Mouse (Mus musculus): ENCODE results near the gene Dlg2.

The Dlg2 gene

DNA sequence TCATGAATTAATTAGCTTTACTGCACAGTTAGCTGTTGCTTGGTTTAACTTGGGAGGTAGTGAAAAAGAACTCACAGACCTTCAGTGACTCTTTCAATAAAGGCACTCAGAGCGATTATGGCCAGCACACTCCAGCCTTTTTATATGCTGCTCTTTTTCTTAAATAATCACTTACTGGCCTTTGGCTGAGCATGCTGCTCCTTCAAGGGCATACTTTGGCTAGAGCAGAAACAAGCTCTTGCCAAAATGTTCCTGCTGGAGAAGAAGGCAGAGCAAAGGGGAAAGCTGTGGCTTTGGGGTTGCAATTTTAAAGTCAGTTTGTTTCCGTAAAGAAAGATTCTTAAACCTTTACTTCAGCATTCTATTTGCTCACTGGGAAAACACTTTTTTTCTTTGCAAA, 1308.1 kb downstream of the Dlg2 start:
- DNase-seq (ENCODE audit: low spot score), result no peak

DNA sequence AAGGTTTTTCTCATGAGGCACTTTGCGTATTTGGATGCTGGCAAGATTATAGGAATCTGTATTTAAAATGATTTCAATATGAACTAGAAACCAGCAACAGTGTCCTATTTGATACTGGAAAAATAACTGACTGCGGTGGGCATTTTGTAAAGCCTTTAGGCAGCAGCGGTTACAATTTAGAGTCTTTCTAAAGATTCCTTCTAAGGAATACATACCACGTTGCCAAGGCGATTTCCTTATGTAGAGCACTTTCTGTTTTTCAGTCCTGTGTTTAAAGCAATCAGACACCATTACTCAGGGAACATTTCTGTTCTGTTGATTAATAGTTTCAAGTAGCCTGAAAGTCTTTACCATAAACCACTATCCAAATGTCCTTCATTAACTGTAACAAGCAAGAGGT, 1309.0 kb downstream of the Dlg2 start:
- DNase-seq (ENCODE audit: low spot score), result no peak

DNA sequence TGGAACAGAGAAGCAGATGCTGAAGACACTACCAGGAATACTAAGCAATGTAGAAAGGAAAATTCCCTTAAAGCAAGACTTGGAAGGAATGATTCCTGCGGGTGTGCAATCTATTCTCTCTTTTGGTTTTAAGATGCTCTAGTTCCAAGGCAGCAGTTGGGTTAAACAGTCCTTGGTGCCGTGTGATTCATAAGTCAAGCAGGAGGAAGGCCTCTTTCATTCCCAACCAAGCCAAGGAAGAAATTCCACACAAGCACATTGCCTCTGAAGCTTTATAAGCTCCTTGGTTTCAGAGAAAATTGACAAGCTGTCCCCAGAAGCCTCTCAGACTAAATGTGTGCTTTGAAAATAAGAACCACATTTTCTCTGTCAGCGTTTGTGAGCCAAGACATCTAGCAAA, 1309.4 kb downstream of the Dlg2 start:
- DNase-seq (ENCODE audit: low spot score), result no peak

DNA sequence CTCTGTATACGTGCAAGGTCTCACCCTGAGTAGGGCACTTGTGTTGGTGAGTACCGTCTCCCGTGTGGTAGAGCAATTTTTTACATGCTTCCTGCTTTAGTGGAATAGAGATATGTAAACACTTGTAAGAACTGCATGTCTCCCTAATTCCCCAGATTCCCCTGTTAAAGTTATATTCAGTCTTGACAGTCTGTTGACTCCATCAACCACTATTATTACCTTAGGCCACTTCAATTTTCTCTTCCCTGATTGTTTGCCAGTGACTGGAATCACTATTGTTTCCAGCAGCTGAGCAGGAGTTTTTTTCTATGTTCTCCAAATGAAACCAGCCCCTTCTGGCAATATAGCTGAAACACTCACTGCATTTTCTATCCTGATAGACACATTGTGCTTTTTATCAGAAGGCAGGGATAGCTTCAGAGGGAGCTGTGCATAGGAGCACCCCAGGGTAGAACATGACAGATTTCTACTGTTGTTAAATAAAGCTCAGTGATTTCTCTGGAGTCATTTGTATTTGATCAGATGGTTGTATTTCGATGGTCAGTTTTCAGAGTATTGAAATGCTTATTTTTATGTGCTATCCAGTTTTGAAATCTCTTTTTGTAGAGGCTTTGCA, 1314.6 kb downstream of the Dlg2 start:
- no peak for DNase-seq (ENCODE audit: low spot score)

DNA sequence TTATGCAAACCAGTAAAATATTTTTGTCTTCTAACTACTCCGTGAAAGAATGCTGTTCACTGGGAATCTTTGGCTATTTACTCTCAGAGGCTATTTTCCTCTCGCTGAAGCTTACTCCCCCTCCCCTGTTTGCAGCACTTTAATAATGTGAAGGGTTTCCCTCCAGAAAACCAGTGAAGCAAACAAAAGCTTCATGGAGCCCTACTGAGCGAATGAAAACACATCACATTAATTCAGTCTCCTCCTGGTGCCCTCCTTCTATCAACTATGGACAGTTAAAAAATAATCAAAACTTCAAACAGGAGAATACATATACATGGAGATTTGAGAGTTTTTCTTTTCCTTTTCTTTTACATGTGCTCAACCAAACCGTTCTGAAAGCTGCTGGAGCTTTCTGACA, 1330.2 kb downstream of the Dlg2 start:
- DNase-seq (ENCODE audit: low spot score), result no peak

DNA sequence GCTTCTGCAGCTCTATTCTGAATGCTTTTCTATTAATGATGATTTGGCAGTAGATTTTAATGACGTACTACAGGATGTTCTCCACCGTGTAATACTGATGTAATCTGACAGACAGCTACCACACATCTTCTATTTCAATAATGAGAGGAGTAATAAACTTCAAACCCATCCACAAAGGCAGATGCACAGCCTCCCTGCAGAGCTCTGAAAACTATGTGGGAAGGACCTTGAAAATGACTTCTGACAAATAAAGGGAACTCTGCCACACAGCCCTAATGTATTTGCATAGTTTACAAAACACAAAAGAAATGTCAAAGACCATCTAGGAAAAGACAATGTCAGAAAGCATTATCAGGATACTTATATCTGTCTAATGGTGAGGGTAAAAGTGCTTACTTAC, 1334.3 kb downstream of the Dlg2 start:
- no peak for DNase-seq (ENCODE audit: low spot score)

DNA sequence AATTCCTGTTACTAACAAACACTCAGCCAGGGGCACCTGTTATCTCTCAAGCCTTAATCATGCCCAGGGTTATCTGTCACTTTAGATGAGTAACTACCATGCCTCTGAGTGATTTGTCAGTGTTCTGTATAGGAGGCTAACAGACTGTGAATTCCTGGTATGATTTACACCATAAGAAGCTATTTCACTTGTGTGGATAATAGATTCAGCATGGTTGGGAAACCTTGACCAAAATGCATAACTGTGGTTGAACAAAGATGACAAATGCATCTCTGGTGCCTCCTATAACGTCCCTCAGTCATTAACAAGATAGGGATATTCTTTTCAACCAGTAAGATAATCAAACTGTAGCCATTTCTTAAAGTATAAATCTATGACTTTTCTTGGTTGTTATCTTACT, 1341.5 kb downstream of the Dlg2 start:
- no peak for DNase-seq (ENCODE audit: low spot score)

DNA sequence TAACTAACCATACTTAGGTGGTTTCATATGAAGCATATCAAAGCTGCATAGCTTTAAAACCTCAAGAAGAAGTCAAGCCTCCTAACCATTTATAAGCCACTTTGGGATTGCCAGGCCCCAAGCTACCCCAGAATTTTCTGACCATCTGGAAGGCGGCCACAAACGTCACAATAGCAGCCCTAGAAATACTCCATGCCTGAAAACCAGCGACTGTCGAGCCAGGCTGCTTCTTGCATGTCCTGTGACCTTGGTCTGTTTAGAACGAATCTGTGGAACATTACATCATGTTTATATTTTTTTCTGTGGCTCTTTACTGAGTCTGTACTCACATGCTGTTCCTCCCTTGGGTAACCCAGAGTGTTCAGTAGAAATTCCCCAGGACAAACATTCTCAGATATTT, 1355.7 kb downstream of the Dlg2 start:
- no peak for DNase-seq (ENCODE audit: low spot score)

DNA sequence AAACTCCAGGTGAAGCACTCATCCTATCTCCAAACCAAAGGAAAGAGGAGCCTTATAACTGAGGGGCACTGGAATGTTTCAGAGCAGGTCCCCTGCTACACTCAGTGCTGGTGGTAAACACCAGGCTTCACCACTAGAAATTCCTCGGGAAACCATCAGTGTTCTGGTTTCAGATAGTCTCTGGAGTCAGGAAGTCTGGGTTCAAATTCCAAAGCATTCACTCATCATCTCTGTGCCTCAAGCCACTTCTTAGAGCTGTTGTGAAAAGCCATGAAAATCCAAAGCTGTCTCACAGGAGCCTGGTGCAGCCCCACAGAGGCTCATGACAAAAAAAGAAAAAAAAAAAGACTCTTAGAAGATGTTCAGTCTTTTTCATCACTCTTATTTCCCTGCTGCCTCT, 1369.3 kb downstream of the Dlg2 start:
- DNase-seq (ENCODE audit: low spot score), result no peak

DNA sequence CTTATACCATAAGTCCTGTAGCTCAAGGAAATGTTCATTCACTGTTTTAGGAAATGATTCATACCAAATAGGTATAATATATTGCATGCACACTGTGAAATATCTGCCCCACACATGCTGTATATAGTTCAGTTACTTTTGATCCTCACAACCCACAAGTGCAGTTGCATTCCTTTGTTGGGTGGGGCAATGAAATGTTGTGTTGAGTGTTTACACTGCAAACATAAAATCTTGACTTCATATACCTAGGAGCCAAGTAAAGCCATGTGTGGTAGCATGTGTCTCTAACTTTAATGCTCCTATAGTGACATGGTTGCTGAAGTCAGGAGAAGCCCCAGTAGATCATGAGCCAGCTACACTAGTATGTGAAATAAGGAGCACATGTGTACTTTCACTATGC, 1372.9 kb downstream of the Dlg2 start:
- DNase-seq (ENCODE audit: low spot score), result no peak

DNA sequence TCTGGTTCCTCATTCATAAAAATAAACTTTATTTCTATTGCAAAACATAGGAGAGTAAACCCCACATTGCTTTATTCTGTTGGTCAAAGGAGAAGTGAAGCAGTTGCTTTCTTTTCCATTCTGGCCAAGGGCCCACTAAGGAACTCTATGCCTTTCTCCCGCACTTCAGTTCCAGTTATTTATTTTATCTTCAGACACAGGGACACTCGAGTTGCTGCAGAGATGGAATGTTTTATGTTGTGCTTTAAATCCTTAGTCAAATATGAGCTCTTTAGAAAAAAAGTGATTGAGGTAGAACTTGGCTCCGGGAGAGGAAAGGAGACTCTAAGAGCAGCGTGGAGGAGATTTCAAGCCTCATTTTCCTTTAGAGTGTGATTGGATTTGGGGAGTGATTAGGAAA, 1377.2 kb downstream of the Dlg2 start:
- no peak for DNase-seq (ENCODE audit: low spot score)

DNA sequence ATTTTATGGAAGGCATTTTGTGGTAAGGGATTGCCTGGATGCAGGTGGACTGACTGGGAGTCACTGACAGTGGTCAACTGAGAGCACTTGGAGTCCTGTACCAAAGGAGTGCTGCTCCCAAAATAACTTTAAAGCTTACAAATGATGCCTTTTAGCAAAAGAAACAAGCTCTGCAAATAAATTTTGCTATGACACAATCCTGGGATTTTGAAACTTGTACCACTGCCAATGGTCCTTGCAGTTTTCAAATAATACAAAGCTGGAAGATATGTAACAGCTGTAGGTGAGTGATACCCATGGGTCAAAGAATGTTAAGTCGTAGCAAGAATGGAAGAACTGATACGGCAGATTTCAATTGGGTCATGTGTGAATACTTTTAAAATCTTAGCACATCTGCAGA, 1380.5 kb downstream of the Dlg2 start:
- no peak for DNase-seq (ENCODE audit: low spot score)

DNA sequence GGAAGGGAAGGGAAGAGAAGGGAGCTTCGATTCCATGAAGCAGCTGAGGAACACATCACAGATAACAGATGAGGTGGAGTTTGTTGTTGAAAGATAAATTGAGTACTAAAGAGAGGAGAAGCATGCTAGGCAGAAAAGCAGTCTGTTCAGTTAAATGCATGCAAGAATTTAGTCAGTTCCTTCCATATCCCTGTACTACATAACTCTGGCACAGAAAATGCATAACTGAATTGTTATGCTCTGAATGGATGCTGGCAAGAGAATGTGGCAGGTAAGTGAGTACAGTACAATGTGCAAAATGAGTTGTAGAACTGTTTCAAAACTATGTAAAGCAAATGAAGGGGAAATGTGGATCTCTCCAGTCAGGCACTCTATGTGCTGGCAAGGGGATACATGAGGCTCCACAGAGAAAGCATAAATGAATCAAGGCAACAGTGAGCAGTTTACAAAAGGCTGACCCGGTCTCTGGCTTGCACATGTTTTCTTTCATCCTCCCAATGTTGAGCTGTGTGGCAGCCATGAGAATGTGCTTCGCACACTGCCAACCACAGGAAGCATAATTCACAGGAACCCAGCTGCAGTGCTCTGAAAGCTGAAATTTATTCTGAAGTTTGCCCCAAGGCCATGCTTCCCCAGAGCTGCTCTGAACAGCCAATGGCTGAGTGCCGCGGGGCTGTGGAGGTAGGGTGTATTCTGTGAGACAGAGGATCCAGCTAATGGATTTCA, 1386.5 kb downstream of the Dlg2 start:
- DNase-seq (ENCODE audit: low spot score), result no peak

DNA sequence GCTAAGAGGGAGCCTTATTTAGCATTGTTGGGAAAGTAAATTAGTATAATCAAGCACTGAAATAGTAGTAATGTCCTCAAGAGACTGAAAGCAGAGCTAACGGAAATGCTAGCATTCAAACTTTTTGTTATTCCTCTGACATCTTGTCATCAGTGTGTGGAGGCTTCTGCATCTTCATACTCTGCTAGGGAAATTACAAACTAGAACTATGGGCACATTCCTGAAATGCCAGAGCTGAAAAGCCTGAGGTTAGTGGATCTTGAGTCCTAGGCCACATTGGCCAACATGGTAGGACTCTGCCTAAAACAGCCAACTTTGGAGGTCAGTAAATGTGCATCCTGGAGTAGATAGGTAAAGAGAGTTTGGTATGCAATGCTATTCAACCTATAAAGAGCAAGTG, 1392.4 kb downstream of the Dlg2 start:
- DNase-seq (ENCODE audit: low spot score), result no peak

DNA sequence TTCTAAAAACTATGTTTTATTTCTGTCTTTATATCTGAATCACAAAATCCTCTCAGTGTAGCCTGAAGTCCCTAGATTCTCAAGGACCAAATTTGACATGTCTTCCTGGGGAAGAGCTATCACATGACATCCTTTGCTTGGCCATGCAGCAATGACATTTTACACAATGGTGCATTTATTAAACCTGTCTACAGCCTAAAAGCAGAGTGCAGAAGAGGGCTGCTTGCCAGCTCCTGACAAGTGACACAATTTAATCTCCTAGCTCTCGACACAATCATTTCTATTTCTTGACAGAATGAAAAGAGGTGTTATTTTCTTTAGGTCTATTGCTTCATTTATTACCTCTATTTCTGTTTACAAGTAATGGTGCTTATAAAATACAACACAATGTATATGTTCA, 1400.4 kb downstream of the Dlg2 start:
- no peak for DNase-seq (ENCODE audit: low spot score)

DNA sequence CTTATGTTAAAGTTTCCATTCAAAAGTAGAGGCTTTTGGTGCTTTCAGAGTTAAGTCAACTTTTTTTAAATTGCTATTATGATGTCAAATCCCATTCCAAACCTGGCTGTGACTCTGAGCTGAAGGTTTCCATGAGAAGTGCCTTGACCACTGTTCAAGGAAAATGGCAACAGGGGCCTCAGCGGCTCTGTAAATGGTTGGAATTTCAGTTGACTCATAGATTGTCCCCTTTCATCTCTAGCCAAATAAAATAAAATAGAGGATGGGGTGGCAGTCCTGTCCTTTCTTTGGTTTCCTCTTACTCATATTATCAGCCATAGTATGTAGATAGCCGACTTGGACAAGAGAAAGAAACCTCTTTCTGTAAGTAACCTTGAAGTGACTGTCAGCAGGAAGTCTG, 1401.3 kb downstream of the Dlg2 start:
- DNase-seq (ENCODE audit: low spot score), result no peak

DNA sequence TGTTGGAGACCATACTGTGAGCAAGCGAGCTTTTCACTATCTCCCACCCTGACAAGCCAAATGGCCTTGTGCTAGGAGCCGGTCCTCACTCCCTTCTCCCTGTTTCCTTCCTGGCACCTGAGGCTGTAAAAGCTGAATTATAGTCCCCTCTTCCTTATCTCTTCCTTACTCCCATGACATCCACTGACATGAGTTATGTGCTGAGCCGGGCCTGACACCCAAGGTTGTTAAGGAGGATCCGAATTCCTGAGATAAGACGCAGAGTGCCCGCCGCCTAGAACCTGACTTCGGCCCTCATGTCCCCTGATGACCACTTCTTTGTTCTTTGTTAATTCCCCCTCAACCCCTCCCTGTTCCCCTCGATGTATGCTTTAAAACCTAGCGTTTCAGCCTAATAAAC, 1409.9 kb downstream of the Dlg2 start:
- DNase-seq (ENCODE audit: low spot score), result no peak

DNA sequence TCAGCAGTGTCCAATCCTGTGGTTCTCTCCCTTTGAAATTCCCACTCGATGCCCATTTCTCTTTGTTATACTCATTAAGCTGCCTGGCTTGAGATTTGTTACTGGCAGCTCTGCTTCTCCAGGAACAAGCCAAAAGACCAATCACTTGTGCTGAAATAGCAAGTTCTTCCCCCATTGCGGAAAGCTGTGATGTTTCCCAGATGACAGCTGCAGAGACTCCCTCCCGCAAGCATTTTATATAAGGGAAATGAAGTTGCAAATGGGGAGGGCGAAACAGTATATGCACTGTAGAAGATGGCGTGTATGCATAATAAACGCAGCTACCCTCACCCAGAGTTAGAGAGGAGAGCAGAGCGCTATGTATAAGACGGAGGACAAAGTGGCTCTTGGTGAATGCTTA, 1417.5 kb downstream of the Dlg2 start:
- no peak for DNase-seq (ENCODE audit: low spot score)

DNA sequence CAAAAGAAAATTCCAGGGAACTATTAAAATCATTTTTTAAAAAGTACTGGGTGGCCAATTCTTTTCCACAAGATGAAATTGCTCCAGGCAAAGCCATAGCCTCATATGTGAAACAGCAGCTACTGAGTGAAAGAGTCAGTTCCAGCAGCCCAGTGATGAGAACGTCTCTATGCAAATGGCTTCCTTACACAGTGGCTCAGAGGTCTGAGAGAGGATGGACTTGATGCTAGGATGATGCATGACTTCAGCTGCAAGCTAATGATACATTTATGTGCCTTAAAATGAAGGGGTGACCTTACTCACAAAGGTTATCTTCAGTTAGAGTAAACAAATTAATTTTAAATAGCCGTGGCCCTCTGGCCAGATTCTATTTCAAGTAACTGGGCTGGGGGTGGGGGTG, 1420.5 kb downstream of the Dlg2 start:
- no peak for DNase-seq (ENCODE audit: low spot score)

DNA sequence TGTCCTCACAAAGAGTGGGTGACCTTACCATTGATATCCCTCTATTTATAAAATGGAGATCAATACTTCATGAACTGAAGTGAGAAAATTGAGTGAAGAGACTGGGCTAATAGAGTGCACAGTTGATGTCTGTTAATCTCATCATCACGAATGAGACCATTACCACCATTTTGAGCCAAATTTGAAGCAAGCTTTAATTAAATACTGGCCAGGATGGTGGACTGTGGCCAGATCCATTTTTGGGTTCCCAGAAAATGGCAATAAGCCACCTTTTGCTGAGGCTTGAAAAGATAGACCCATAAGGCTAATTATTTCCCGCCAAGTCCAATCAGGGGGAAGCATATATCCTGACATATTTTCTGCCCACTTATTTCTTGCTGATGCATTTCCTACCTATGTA, 1421.0 kb downstream of the Dlg2 start:
- DNase-seq (ENCODE audit: low spot score), result no peak

DNA sequence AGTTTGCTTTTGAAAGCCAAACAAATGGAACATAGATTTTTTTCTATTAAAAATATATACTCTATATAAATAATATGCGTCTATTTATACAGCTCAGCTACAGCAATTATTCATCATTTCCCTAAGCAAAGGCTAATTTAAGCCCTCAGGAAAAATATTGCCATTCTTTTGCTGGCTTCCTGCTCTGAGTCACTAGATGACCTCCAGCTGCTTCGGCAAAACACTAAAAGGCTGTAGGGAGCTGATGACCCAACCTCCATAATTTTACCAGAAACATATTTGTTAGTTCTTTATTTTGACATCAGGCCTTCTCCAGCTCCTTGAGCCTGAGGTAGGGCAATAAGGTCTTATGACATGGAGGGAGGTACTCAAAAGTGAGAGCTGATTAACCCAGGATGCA, 1426.0 kb downstream of the Dlg2 start:
- DNase-seq (ENCODE audit: low spot score), result no peak

DNA sequence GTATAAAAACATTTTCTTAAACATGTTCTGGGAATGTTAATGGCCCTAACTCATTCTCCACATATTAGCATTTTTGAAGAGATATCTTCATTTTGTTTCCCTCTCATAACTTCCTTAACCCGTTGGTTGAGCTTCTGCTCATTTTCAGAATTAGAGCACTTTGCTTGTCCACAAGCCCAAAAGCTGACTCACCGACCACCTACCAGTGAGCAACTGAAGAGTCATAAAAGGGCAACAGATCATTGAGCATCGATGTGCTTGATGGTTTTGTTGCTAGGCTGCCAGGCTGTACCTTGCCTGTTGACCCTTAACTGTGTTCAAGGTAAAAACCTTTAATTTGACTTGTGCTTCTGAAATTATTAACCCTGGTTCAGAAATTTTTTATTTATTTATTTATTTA, 1440.3 kb downstream of the Dlg2 start:
- no peak for DNase-seq (ENCODE audit: low spot score)

DNA sequence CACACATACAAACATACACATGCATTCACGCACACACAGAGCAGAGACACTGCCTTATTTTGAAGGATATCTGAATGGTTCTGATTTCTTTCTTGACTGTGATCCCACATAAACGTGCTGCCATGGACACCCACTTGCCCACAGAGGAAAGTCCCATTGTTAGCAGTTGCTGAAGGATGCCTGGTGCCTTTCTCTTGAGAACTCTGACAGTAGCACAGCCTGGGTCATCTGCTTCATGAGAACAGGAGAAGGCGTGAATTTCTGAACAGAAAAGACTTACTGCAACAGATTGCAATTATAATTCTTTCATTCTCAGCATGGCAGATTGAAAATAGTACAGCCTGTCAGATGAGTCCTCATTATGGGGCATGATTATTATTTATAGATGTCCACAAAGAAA, 1442.6 kb downstream of the Dlg2 start:
- peak; percentile 16 for DNase-seq (ENCODE audit: low spot score)

DNA sequence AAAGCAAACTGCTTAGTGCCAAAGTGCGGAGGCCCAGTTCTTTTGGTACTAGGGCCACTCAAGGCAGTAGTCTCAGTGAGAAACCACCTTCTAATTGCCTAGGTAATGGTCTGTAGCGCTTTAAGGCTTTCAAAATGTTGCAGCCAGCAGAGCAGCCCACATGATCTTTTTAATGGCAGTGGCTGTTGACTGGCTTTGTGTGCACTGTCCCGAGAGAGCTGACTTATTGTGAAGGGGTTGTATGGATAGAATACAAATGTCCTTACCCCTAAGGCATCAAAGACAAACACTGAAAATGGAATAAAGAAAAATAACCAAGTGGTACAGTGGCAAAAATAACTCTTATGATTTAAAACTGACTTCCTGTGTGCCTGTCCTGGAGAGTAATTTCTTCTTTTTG, 1443.3 kb downstream of the Dlg2 start:
- DNase-seq (ENCODE audit: low spot score), result no peak
